Mouse (Mus musculus) E14TG2a.4 (cell line): ENCODE data around the gene Mboat2.

Experiments used
- H3K27me3 ChIP-seq: 2 replicates; pipeline ENCODE4 v1.6.1; 2014; ENCODE audit warnings: low read length, control low read depth; ENCODE audit not compliant: insufficient read depth
- H3K36me3 ChIP-seq: 2 replicates; pipeline ENCODE4 v1.6.1; 2014; ENCODE audit warnings: low read length, control low read depth; ENCODE audit not compliant: insufficient read depth
- H3K4me1 ChIP-seq: replicated peaks from 2 replicates; pipeline ENCODE4 v1.6.1; 2014; ENCODE audit warnings: low read depth, low read length, control low read depth
- H3K4me3 ChIP-seq: replicated peaks from 2 replicates; pipeline ENCODE4 v1.5.1; 2014; ENCODE audit warnings: mild to moderate bottlenecking, low read length
- H3K9me3 ChIP-seq: 2 replicates; pipeline ENCODE4 v1.6.1; 2014; ENCODE audit warnings: low read length, control low read depth
- CTCF ChIP-seq: conservative IDR thresholded peaks from 2 replicates; pipeline ENCODE4 v1.5.1; 2014; ENCODE audit warnings: low read length
- NANOG ChIP-seq: IDR thresholded peaks from 2 replicates; pipeline ENCODE4 v1.6.1; 2014; ENCODE audit warnings: borderline replicate concordance, low read length, mixed read lengths
- POU5F1 ChIP-seq: IDR thresholded peaks from 2 replicates; pipeline ENCODE4 v1.6.1; 2014; ENCODE audit warnings: low read length, borderline replicate concordance

Mboat2 gene

GRCm38 (mm10) chr12:24918575-24919262, 88.0 kb downstream of the Mboat2 start:
- no peak overlapping the region for H3K4me3 ChIP-seq
- H3K27me3 ChIP-seq = no peaks in the 10 kb centered on the region
- H3K9me3 ChIP-seq = no peaks in the 10 kb centered on the region
- TF ChIP-seq NANOG (no peak), CTCF (no peak), POU5F1 (no peak)
- H3K36me3 ChIP-seq = peaks cover 6% of the 10 kb centered on the region; the same call in 1 of the 2 replicates
- H3K4me1 ChIP-seq = no peaks in the 10 kb centered on the region

- Histone ChIP-seq H3K27me3 (no peaks in the 10 kb centered on the region), H3K4me1 (no peaks in the 10 kb centered on the region), H3K9me3 (no peaks in the 10 kb centered on the region), H3K36me3 (peaks cover 6% of the 10 kb centered on the region; the same call in 1 of the 2 replicates), H3K4me3 (no peak overlapping the region)
- TF ChIP-seq POU5F1 (no peak), CTCF (no peak), NANOG (no peak)
These were observed 90.2 kb downstream of the Mboat2 start for GRCm38 (mm10) chr12:24920861-24921260.

DNA sequence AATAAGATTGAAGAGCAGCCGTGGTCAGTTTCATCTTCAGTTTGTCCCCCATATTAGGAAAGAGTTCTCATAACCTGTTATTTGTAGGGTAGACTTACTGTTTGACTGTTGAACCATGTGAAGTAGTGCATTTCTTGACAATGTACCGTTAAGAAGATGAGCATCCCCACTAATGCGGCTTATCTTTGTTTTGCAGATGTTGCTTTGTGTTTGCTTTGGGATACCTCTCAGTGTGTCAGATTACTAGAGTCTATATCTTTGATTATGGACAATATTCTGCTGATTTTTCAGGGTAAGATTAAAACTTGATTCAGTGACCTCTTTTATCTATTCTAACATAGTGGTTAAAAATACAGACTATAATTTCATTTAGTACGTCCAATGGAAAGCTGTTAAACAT, 93.3 kb downstream of the Mboat2 start:
- TF ChIP-seq NANOG (no peak), CTCF (no peak), POU5F1 (no peak)
- Histone ChIP-seq H3K4me3 (no peak overlapping the region), H3K4me1 (peaks cover 8% of the 10 kb centered on the region), H3K27me3 (no peaks in the 10 kb centered on the region), H3K9me3 (no peaks in the 10 kb centered on the region), H3K36me3 (no peaks in the 10 kb centered on the region)

DNA sequence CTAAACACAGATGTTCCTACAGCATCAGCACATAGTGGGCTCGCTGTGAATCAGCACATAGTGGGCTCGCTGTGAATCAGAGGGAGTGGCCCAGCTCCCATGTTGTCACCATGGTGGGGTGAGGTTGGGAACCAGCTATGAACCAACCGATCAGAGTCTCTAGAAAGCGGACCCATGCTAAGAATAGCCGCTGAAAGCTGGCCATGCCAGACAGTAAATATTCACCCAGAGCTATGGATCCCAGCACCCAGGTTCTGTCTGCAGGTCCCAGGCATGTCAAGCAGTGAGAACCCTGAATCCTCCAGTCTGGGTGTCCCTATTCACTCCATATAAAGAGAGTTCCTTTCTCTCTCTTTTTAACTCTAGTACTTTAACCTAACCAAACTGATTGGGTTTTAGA, 94.6 kb downstream of the Mboat2 start:
- peaks cover 8% of the 10 kb centered on the region for H3K4me1 ChIP-seq
- no peaks in the 10 kb centered on the region for H3K36me3 ChIP-seq
- TF ChIP-seq POU5F1 (no peak), CTCF (no peak), NANOG (no peak)
- no peaks in the 10 kb centered on the region for H3K27me3 ChIP-seq
- no peaks in the 10 kb centered on the region for H3K9me3 ChIP-seq
- no peak overlapping the region for H3K4me3 ChIP-seq

DNA sequence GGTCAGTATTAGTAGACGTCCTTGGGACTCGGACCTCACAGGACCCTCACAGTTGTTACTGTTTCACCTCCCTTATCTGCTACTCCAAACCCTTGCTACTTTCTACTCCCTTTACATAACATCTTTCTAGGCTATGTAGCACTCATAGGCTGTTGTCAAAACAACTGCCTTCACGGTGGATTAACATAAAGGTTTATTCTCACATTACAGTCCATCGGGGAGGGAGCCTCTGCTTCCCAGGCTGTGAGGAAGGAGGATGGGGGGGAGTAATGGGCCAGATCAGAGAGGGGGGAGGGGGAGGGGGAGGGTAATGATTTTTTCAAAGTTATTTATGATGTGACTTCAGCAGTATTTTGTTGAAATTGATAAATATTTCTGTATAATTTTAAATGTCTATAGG, 95.0 kb downstream of the Mboat2 start:
- Histone ChIP-seq H3K36me3 (no peaks in the 10 kb centered on the region), H3K4me1 (peaks cover 8% of the 10 kb centered on the region), H3K9me3 (no peaks in the 10 kb centered on the region), H3K27me3 (no peaks in the 10 kb centered on the region), H3K4me3 (no peak overlapping the region)
- TF ChIP-seq NANOG = no peak
- TF ChIP-seq CTCF = no peak
- no peak for TF ChIP-seq POU5F1

GRCm38 (mm10) chr12:24928051-24928748, 97.5 kb downstream of the Mboat2 start:
- Histone ChIP-seq H3K9me3 (no peaks in the 10 kb centered on the region), H3K4me3 (no peak overlapping the region), H3K36me3 (no peaks in the 10 kb centered on the region), H3K27me3 (no peaks in the 10 kb centered on the region), H3K4me1 (peaks cover 22% of the 10 kb centered on the region)
- TF ChIP-seq CTCF = no peak
- no peak for TF ChIP-seq NANOG
- no peak for TF ChIP-seq POU5F1

DNA sequence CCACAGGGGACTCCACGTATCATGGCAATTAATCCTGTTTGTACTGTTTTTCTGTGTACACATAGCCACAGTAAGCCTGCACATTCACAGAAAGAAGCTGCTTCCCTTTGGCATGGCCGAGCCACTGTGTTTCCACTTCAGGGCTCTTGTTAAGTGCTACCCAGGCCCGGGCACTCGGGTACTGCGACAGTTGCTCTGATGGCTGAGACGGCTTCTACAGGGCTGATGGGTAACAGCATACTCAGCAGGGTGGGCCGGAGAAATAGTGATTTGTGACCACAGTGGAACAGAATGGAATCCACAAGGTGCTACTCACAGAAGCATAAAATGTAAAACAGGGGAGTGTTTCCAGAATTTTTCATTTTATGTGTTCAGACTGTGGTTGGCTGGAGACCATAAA, 98.4 kb downstream of the Mboat2 start:
- no peaks in the 10 kb centered on the region for H3K27me3 ChIP-seq
- TF ChIP-seq NANOG = no peak
- no peak for TF ChIP-seq CTCF
- TF ChIP-seq POU5F1 = no peak
- H3K4me1 ChIP-seq = peaks cover 30% of the 10 kb centered on the region
- H3K4me3 ChIP-seq = no peak overlapping the region
- H3K36me3 ChIP-seq = no peaks in the 10 kb centered on the region
- no peaks in the 10 kb centered on the region for H3K9me3 ChIP-seq

- no peak for TF ChIP-seq POU5F1
- no peak for TF ChIP-seq CTCF
- no peak for TF ChIP-seq NANOG
- Histone ChIP-seq H3K4me3 (no peak overlapping the region), H3K9me3 (no peaks in the 10 kb centered on the region), H3K4me1 (peaks cover 31% of the 10 kb centered on the region), H3K27me3 (no peaks in the 10 kb centered on the region), H3K36me3 (peaks cover 7% of the 10 kb centered on the region)
These were observed 100.1 kb downstream of the Mboat2 start for GRCm38 (mm10) chr12:24930760-24931159.

GRCm38 (mm10) chr12:24932120-24932519, 101.4 kb downstream of the Mboat2 start:
- H3K36me3 ChIP-seq = peaks cover 7% of the 10 kb centered on the region
- TF ChIP-seq POU5F1 (no peak), CTCF (no peak), NANOG (no peak)
- no peaks in the 10 kb centered on the region for H3K9me3 ChIP-seq
- H3K4me1 ChIP-seq = peaks cover 31% of the 10 kb centered on the region
- H3K4me3 ChIP-seq = no peak overlapping the region
- H3K27me3 ChIP-seq = no peaks in the 10 kb centered on the region
